Mouse (Mus musculus) kidney, embryonic 15.5 days (tissue): Measurements from ENCODE around the gene Ptpn4. TPM values are rescaled to one million over a fixed set of nuclear protein-coding genes. Genes with fewer than 3 reads are reported as not detected.

Experiments
- ATAC-seq: fragments of 200-750 bp; cut with Nextera tagmentation; replicated peaks from 2 replicates; pipeline ENCODE4 v1.8.0; 2017; ENCODE audit warnings: moderate TSS enrichment; ENCODE audit not compliant: low FRiP score
- H3K27ac ChIP-seq: fragments of 300-500 bp; sonication (generic); 2 replicates; pipeline ENCODE4 v1.5.1; 2015; ENCODE audit warnings: mild to moderate bottlenecking, inconsistent platforms
- H3K27me3 ChIP-seq: fragments of 300-500 bp; sonication (generic); 2 replicates; pipeline ENCODE4 v1.6.1; 2015; ENCODE audit warnings: inconsistent platforms
- H3K36me3 ChIP-seq: fragments of 300-500 bp; sonication (generic); 2 replicates; pipeline ENCODE4 v1.6.1; 2015; ENCODE audit warnings: inconsistent platforms
- H3K4me1 ChIP-seq: fragments of 300-500 bp; sonication (generic); 2 replicates; pipeline ENCODE4 v1.6.1; 2015; ENCODE audit warnings: inconsistent platforms
- H3K4me2 ChIP-seq: fragments of 300-500 bp; sonication (generic); 2 replicates; pipeline ENCODE4 v1.6.1; 2015; ENCODE audit warnings: moderate library complexity, mild to moderate bottlenecking, inconsistent platforms
- H3K4me3 ChIP-seq: fragments of 300-500 bp; sonication (generic); replicated peaks from 2 replicates; pipeline ENCODE4 v1.5.1; 2015; ENCODE audit warnings: mild to moderate bottlenecking, inconsistent platforms
- H3K9ac ChIP-seq: fragments of 300-500 bp; sonication (generic); 2 replicates; pipeline ENCODE4 v1.6.1; 2015; ENCODE audit warnings: mild to moderate bottlenecking, inconsistent platforms
- H3K9me3 ChIP-seq: fragments of 300-500 bp; sonication (generic); replicated peaks from 2 replicates; pipeline ENCODE4 v1.6.1; 2016; ENCODE audit warnings: inconsistent platforms
- WGBS: fragments of 180-500 bp; shearing (Covaris S2); methylation state at CpG from one replicate; pipeline ENCODE4 v1.1.7; 2015; ENCODE audit warnings: mixed read lengths; 5-methylcytosine and 5-hydroxymethylcytosine counted together
- polyA plus RNA-seq: library from polyadenylated mRNA; unstranded; fragments of >200 nt; fragmentation: Nextera tagmentation; extraction: Ambion mirVana; gene quantifications from 2 replicates; pipeline ENCODE4 v1.2.1, GENCODE M21; 2015

The Ptpn4 gene
- 6.7 and 7.9 TPM in 2 replicates for polyA plus RNA-seq

- no peaks in the 10 kb centered on the region for H3K27me3 ChIP-seq
- H3K9me3 ChIP-seq, result no peaks in the 10 kb centered on the region
- peak; percentile 100 for ATAC-seq
- H3K36me3 ChIP-seq, result no peaks in the 10 kb centered on the region
- WGBS, result under 1% methylated on average over 70 of the region's 79 CpGs
- H3K4me1 ChIP-seq, result peaks cover 8% of the 10 kb centered on the region; the same call in 1 of the 2 replicates
- peak within 1 kb of the TSS; percentile 69 for H3K4me2 ChIP-seq
- H3K27ac ChIP-seq, result peak within 1 kb of the TSS; percentile 93
- H3K9ac ChIP-seq, result peak within 1 kb of the TSS; percentile 86
- peak within 1 kb of the TSS; percentile 80 for H3K4me3 ChIP-seq
These were observed at the start of gene Ptpn4 for GRCm38 (mm10) chr1:119837035-119837751. TSS of gene Ptpn4 (minus strand) at chr1:119837613.

GRCm38 (mm10) chr1:119886320-119886719 lies 48.9 kb upstream of the Ptpn4 start:
- 42% methylated on average over 7 of the region's 7 CpGs for WGBS
- Histone ChIP-seq H3K9me3 (no peaks in the 10 kb centered on the region), H3K4me2 (no peak overlapping the region), H3K4me3 (no peak overlapping the region), H3K27me3 (no peaks in the 10 kb centered on the region), H3K27ac (no peak overlapping the region), H3K9ac (no peak overlapping the region), H3K36me3 (no peaks in the 10 kb centered on the region), H3K4me1 (0 out of 2 replicates have a peak, but pooled peaks cover 3% of the 10 kb centered on the region)
- ATAC-seq, result no peak

GRCm38 (mm10) chr1:119884272-119884671 lies 46.9 kb upstream of the Ptpn4 start:
- H3K9me3 ChIP-seq, result no peaks in the 10 kb centered on the region
- no peak overlapping the region for H3K4me3 ChIP-seq
- ATAC-seq, result no peak
- no peaks in the 10 kb centered on the region for H3K36me3 ChIP-seq
- H3K4me1 ChIP-seq, result 0 out of 2 replicates have a peak, but pooled peaks cover 3% of the 10 kb centered on the region
- H3K9ac ChIP-seq, result no peak overlapping the region
- no peak overlapping the region for H3K4me2 ChIP-seq
- 88% methylated on average over 3 of the region's 3 CpGs for WGBS
- no peak overlapping the region for H3K27ac ChIP-seq
- H3K27me3 ChIP-seq, result no peaks in the 10 kb centered on the region

- 85% methylated on average over 7 of the region's 7 CpGs for WGBS
- no peak overlapping the region for H3K27ac ChIP-seq
- H3K4me2 ChIP-seq, result no peak overlapping the region
- no peaks in the 10 kb centered on the region for H3K27me3 ChIP-seq
- H3K4me1 ChIP-seq, result peaks cover 7% of the 10 kb centered on the region; the same call in 1 of the 2 replicates
- H3K36me3 ChIP-seq, result no peaks in the 10 kb centered on the region
- ATAC-seq, result no peak
- no peak overlapping the region for H3K4me3 ChIP-seq
- H3K9ac ChIP-seq, result no peak overlapping the region
- H3K9me3 ChIP-seq, result no peaks in the 10 kb centered on the region
These were observed 41.5 kb upstream of the Ptpn4 start for GRCm38 (mm10) chr1:119878909-119879308.

- WGBS, result 79% methylated on average over 4 of the region's 4 CpGs
- no peaks in the 10 kb centered on the region for H3K9me3 ChIP-seq
- no peaks in the 10 kb centered on the region for H3K36me3 ChIP-seq
- no peak overlapping the region for H3K4me2 ChIP-seq
- no peak overlapping the region for H3K27ac ChIP-seq
- ATAC-seq, result no peak; the same call in 1 of the 2 replicates
- no peaks in the 10 kb centered on the region for H3K27me3 ChIP-seq
- H3K4me3 ChIP-seq, result no peak overlapping the region
- H3K4me1 ChIP-seq, result peaks cover 7% of the 10 kb centered on the region; the same call in 1 of the 2 replicates
- no peak overlapping the region for H3K9ac ChIP-seq
These were observed 40.1 kb upstream of the Ptpn4 start for GRCm38 (mm10) chr1:119877469-119877868.

GRCm38 (mm10) chr1:119868395-119869161 lies 31.2 kb upstream of the Ptpn4 start:
- Histone ChIP-seq H3K36me3 (no peaks in the 10 kb centered on the region), H3K4me2 (no peak overlapping the region), H3K27me3 (no peaks in the 10 kb centered on the region), H3K9ac (no peak overlapping the region), H3K4me1 (no peaks in the 10 kb centered on the region), H3K9me3 (no peaks in the 10 kb centered on the region), H3K27ac (0 out of 2 replicates have a peak overlapping the region, but pooled peaks have one; percentile 14), H3K4me3 (no peak overlapping the region)
- ATAC-seq, result no peak
- 65% methylated on average over 13 of the region's 13 CpGs for WGBS

- H3K27ac ChIP-seq, result 0 out of 2 replicates have a peak overlapping the region, but pooled peaks have one; percentile 28
- no peak for ATAC-seq
- no peaks in the 10 kb centered on the region for H3K27me3 ChIP-seq
- H3K4me3 ChIP-seq, result no peak overlapping the region
- no peak overlapping the region for H3K4me2 ChIP-seq
- no peaks in the 10 kb centered on the region for H3K36me3 ChIP-seq
- no peaks in the 10 kb centered on the region for H3K9me3 ChIP-seq
- no peaks in the 10 kb centered on the region for H3K4me1 ChIP-seq
- no peak overlapping the region for H3K9ac ChIP-seq
- WGBS, result 71% methylated on average over 2 of the region's 2 CpGs
These were observed 29.9 kb upstream of the Ptpn4 start for GRCm38 (mm10) chr1:119867300-119867699.

- Histone ChIP-seq H3K27ac (no peak overlapping the region), H3K9me3 (no peaks in the 10 kb centered on the region), H3K4me1 (no peaks in the 10 kb centered on the region), H3K9ac (no peak overlapping the region), H3K36me3 (no peaks in the 10 kb centered on the region), H3K27me3 (no peaks in the 10 kb centered on the region), H3K4me3 (no peak overlapping the region), H3K4me2 (no peak overlapping the region)
- WGBS, result 81% methylated on average over 6 of the region's 6 CpGs
- no peak for ATAC-seq
These were observed 27.9 kb upstream of the Ptpn4 start for GRCm38 (mm10) chr1:119865311-119865710.

- WGBS, result 78% methylated on average over 7 of the region's 7 CpGs
- H3K36me3 ChIP-seq, result no peaks in the 10 kb centered on the region
- ATAC-seq, result no peak
- no peaks in the 10 kb centered on the region for H3K27me3 ChIP-seq
- H3K4me2 ChIP-seq, result no peak overlapping the region
- H3K27ac ChIP-seq, result no peak overlapping the region
- no peak overlapping the region for H3K9ac ChIP-seq
- no peaks in the 10 kb centered on the region for H3K4me1 ChIP-seq
- no peak overlapping the region for H3K4me3 ChIP-seq
- no peaks in the 10 kb centered on the region for H3K9me3 ChIP-seq
These were observed 26.3 kb upstream of the Ptpn4 start for GRCm38 (mm10) chr1:119863507-119864296.

GRCm38 (mm10) chr1:119859566-119859965 lies 22.2 kb upstream of the Ptpn4 start:
- no peak for ATAC-seq
- no peaks in the 10 kb centered on the region for H3K4me1 ChIP-seq
- H3K9ac ChIP-seq, result no peak overlapping the region
- no peak overlapping the region for H3K4me2 ChIP-seq
- H3K4me3 ChIP-seq, result no peak overlapping the region
- no peak overlapping the region for H3K27ac ChIP-seq
- 86% methylated on average over 5 of the region's 5 CpGs for WGBS
- H3K36me3 ChIP-seq, result no peaks in the 10 kb centered on the region
- H3K9me3 ChIP-seq, result no peaks in the 10 kb centered on the region; the same call in 1 of the 2 replicates
- H3K27me3 ChIP-seq, result no peaks in the 10 kb centered on the region

GRCm38 (mm10) chr1:119852980-119853379 lies 15.6 kb upstream of the Ptpn4 start:
- ATAC-seq, result no peak
- Histone ChIP-seq H3K9me3 (no peaks in the 10 kb centered on the region; the same call in 1 of the 2 replicates), H3K4me1 (no peaks in the 10 kb centered on the region), H3K9ac (no peak overlapping the region), H3K4me3 (no peak overlapping the region), H3K27ac (no peak overlapping the region), H3K4me2 (no peak overlapping the region), H3K36me3 (no peaks in the 10 kb centered on the region), H3K27me3 (no peaks in the 10 kb centered on the region)
- WGBS, result 83% methylated on average over 5 of the region's 5 CpGs
